ENCODE assay signal across 8 mouse cellular contexts in the genomic region with DNA sequence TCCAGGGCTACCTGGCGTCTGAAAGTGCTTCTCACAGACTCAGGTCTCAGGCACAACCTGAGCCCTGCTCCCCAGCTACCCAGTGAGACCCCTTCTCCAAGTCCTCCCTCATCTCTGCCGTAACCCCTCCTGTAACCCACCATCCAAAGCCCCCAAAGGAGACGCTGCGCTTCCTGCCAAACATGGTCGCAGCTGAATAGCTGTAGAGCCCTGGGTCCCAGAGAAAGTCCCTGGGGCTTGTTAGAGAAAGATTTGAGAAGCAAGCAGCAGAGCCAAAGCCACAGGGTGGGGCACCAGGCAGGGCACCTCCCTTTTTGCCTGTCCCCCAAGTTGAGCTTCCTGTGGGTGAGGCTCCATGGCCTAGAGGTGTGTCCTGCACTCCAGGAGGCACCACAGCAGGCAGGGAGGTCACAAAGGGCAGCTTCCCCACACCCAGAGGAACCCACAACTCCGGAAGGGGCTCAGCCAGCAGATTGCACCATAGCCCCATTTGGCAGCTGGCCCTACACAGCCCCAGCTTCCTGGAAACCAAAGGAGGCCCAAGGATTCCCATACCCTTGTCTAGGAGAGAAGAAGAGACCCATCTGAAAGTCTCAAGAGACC. TPM values are rescaled to one million over a fixed set of nuclear protein-coding genes. Genes with fewer than 3 reads are reported as not detected.
DNase-seq lines count a peak whose midpoint lies in the region; ATAC-seq and TF ChIP-seq lines count a peak whose summit lies in the region.

No protein-coding gene starts in this region.

- no peak overlapping the region for H3K4me2 ChIP-seq in heart, embryonic 12.5 days
- no peak overlapping the region for H3K4me2 ChIP-seq in lung, embryonic 14.5 days

- H3K27me3 ChIP-seq in heart, embryonic 12.5 days (replicated peaks): peaks cover 4% of the 10 kb centered on the region; the same call in 1 of the 2 replicates
- H3K27me3 ChIP-seq in lung, embryonic 14.5 days (ENCODE audit: insufficient read depth, low read length): no peaks in the 10 kb centered on the region
- H3K27me3 ChIP-seq in forebrain, embryonic 10.5 days (ENCODE audit: poor library complexity, severe bottlenecking): no peaks in the 10 kb centered on the region

- no peak overlapping the region for H3K9ac ChIP-seq in heart, embryonic 12.5 days
- no peak overlapping the region for H3K9ac ChIP-seq in lung, embryonic 14.5 days

- H3K36me3 ChIP-seq in heart, embryonic 12.5 days: no peaks in the 10 kb centered on the region
- no peaks in the 10 kb centered on the region for H3K36me3 ChIP-seq in lung, embryonic 14.5 days (ENCODE audit: insufficient read depth)
- no peaks in the 10 kb centered on the region for H3K36me3 ChIP-seq in forebrain, embryonic 10.5 days (replicated peaks)

- no peak overlapping the region for H3K27ac ChIP-seq in heart, embryonic 12.5 days (ENCODE audit: poor library complexity, severe bottlenecking)
- no peak overlapping the region for H3K27ac ChIP-seq in lung, embryonic 14.5 days (ENCODE audit: low read depth)
- H3K27ac ChIP-seq in forebrain, embryonic 10.5 days: no peak overlapping the region

- WGBS in heart, embryonic 12.5 days: 65% methylated on average over 6 of the region's 6 CpGs
- 67% methylated on average over 6 of the region's 6 CpGs for WGBS in lung, embryonic 14.5 days
- WGBS in forebrain, embryonic 10.5 days: 73% methylated on average over 6 of the region's 6 CpGs

- H3K4me3 ChIP-seq in heart, embryonic 12.5 days: no peak overlapping the region
- no peak overlapping the region for H3K4me3 ChIP-seq in lung, embryonic 14.5 days (ENCODE audit: low read depth, low read length)
- no peak overlapping the region for H3K4me3 ChIP-seq in forebrain, embryonic 10.5 days

- no peaks in the 10 kb centered on the region for H3K9me3 ChIP-seq in heart, embryonic 12.5 days (replicated peaks)
- H3K9me3 ChIP-seq in lung, embryonic 14.5 days (ENCODE audit: low read depth, low read length): no peaks in the 10 kb centered on the region
- H3K9me3 ChIP-seq in forebrain, embryonic 10.5 days: no peaks in the 10 kb centered on the region

- H3K4me1 ChIP-seq in heart, embryonic 12.5 days (replicated peaks): 0 out of 2 replicates have a peak, but pooled peaks cover 5% of the 10 kb centered on the region
- 0 out of 2 replicates have a peak, but pooled peaks cover 5% of the 10 kb centered on the region for H3K4me1 ChIP-seq in lung, embryonic 14.5 days (ENCODE audit: insufficient read depth)
- peaks cover 13% of the 10 kb centered on the region for H3K4me1 ChIP-seq in forebrain, embryonic 10.5 days

- peak; percentile 27 to 69 for DNase-seq in heart, adult 18-20 months
- DNase-seq in fibroblast of lung, adult 2 months (ENCODE audit: low read depth): peak; percentile 42
- DNase-seq in lung, embryonic 14.5 days: peak; percentile 42
- DNase-seq in spleen, postnatal 4 days (ENCODE audit: low spot score in 2 of 2): peak; percentile 82 to 88
- DNase-seq in forebrain, embryonic 10.5 days (ENCODE audit: extremely low spot score, low spot score): no peak
- no peak for DNase-seq in kidney, postnatal 10 days
- DNase-seq in right cerebral cortex, postnatal 14 days: no peak

- no peak for TF ChIP-seq CTCF in lung, embryonic 14.5 days (IDR thresholded peaks at IDR 0.05; ENCODE audit: low read depth)

- no peak for ATAC-seq in heart, embryonic 12.5 days (ENCODE audit: insufficient number of reproducible peaks, low FRiP score)
- no peak for ATAC-seq in lung, embryonic 14.5 days (ENCODE audit: insufficient read depth)

RNA-seq across cellular contexts. Expression of gene Rap1gap2, which starts 38.2 kb away (rescaled TPM):
- total RNA-seq in heart, adult 18-20 months (2021): 10 to 100 TPM; 74.4 to 94.6 TPM
- polyA plus RNA-seq in heart, embryonic 12.5 days (2016; fragmentation: Nextera tagmentation; extraction: Ambion mirVana): 9.1 and 9.3 TPM in 2 replicates
- 2.3 and 2.6 TPM in 2 replicates for polyA plus RNA-seq in lung, embryonic 14.5 days (2014; fragmentation: Nextera tagmentation; extraction: Ambion mirVana)
- polyA plus RNA-seq in forebrain, embryonic 10.5 days (2016; fragmentation: Nextera tagmentation; extraction: Ambion mirVana): 0.66 and 0.75 TPM in 2 replicates

RNA-seq across cellular contexts. Expression of gene Ccdc92b, which starts 46.8 kb away (rescaled TPM):
- under 1 TPM; 0.20 to 0.26 TPM for total RNA-seq in heart, adult 18-20 months (2021)
- 3.5 and 4.0 TPM in 2 replicates for polyA plus RNA-seq in heart, embryonic 12.5 days (2016; fragmentation: Nextera tagmentation; extraction: Ambion mirVana)
- 0.28 and 0.38 TPM in 2 replicates for polyA plus RNA-seq in lung, embryonic 14.5 days (2014; fragmentation: Nextera tagmentation; extraction: Ambion mirVana)
- polyA plus RNA-seq in forebrain, embryonic 10.5 days (2016; fragmentation: Nextera tagmentation; extraction: Ambion mirVana): 0.41 and 0.72 TPM in 2 replicates

Comparison
In these comparisons a context has a peak if more than half of its experiments do, and no peak if none do; other contexts are left out.
1. DNase-seq: peak in heart, adult 18-20 months (2 of 2), fibroblast of lung, adult 2 months (single experiment), lung, embryonic 14.5 days (single experiment) and spleen, postnatal 4 days (2 of 2); none in forebrain, embryonic 10.5 days (single experiment), kidney, postnatal 10 days (single experiment) and right cerebral cortex, postnatal 14 days (single experiment).